Mouse (Mus musculus): ENCODE measurements around the gene Sgip1.

GRCm38 (mm10) chr4:102834710-102835109 is 93.6 kb downstream of the Sgip1 start:
- TF ChIP-seq CTCF (conservative IDR thresholded peaks at IDR 0.05; ENCODE audit: low read length): peak; percentile 22; the same call in 1 of the 2 replicates
- TF ChIP-seq NANOG (IDR thresholded peaks at IDR 0.05; ENCODE audit: borderline replicate concordance, low read length): no peak
- no peak for TF ChIP-seq POU5F1 (IDR thresholded peaks at IDR 0.05; ENCODE audit: borderline replicate concordance, low read length)
